Mouse (Mus musculus): Measurements from ENCODE around the gene Nphp3. TPM values are rescaled to one million over a fixed set of nuclear protein-coding genes. Genes with fewer than 3 reads are reported as not detected.

Gene Nphp3
- polyA plus RNA-seq, 1 experiment from 2014 or later: 4.3 TPM

GRCm38 (mm10) chr9:104034231-104034630 is 31.9 kb downstream of the Nphp3 start:
- H3K4me3 ChIP-seq (ENCODE audit: low read length): no peak overlapping the region
- ATAC-seq (ENCODE audit: low FRiP score, low TSS enrichment): no peak
- no peaks in the 10 kb centered on the region for H3K9me3 ChIP-seq (ENCODE audit: low read length)
- H3K4me2 ChIP-seq (replicated peaks; ENCODE audit: low read depth, low read length): no peak overlapping the region
- no peaks in the 10 kb centered on the region for H3K4me1 ChIP-seq (ENCODE audit: insufficient read depth, low read length)
- WGBS: 85% methylated on average over 8 of the region's 8 CpGs
- no peak overlapping the region for H3K27ac ChIP-seq (ENCODE audit: low read length)
- peaks cover 24% of the 10 kb centered on the region for H3K36me3 ChIP-seq (ENCODE audit: insufficient read depth, low read length)
- no peaks in the 10 kb centered on the region for H3K27me3 ChIP-seq (ENCODE audit: insufficient read depth, low read length)
- H3K9ac ChIP-seq (replicated peaks; ENCODE audit: low read length): no peak overlapping the region

GRCm38 (mm10) chr9:104034718-104035117 is 32.4 kb downstream of the Nphp3 start:
- H3K27me3 ChIP-seq (ENCODE audit: insufficient read depth, low read length): no peaks in the 10 kb centered on the region
- 83% methylated on average over 6 of the region's 6 CpGs for WGBS
- H3K9ac ChIP-seq (replicated peaks; ENCODE audit: low read length): no peak overlapping the region
- no peak overlapping the region for H3K4me2 ChIP-seq (replicated peaks; ENCODE audit: low read depth, low read length)
- H3K4me3 ChIP-seq (ENCODE audit: low read length): no peak overlapping the region
- H3K4me1 ChIP-seq (ENCODE audit: insufficient read depth, low read length): no peaks in the 10 kb centered on the region
- H3K36me3 ChIP-seq (ENCODE audit: insufficient read depth, low read length): peaks cover 24% of the 10 kb centered on the region
- H3K27ac ChIP-seq (ENCODE audit: low read length): no peak overlapping the region
- no peaks in the 10 kb centered on the region for H3K9me3 ChIP-seq (ENCODE audit: low read length)
- no peak for ATAC-seq (ENCODE audit: low FRiP score, low TSS enrichment)

GRCm38 (mm10) chr9:104035261-104036015 is 33.1 kb downstream of the Nphp3 start:
- no peaks in the 10 kb centered on the region for H3K4me1 ChIP-seq (ENCODE audit: insufficient read depth, low read length)
- H3K9ac ChIP-seq (replicated peaks; ENCODE audit: low read length): no peak overlapping the region
- H3K36me3 ChIP-seq (ENCODE audit: insufficient read depth, low read length): peaks cover 24% of the 10 kb centered on the region
- H3K4me2 ChIP-seq (replicated peaks; ENCODE audit: low read depth, low read length): no peak overlapping the region
- H3K9me3 ChIP-seq (ENCODE audit: low read length): no peaks in the 10 kb centered on the region
- peak; percentile 75; the same call in 1 of the 2 replicates for ATAC-seq (ENCODE audit: low FRiP score, low TSS enrichment)
- no peaks in the 10 kb centered on the region for H3K27me3 ChIP-seq (ENCODE audit: insufficient read depth, low read length)
- WGBS: 52% methylated on average over 24 of the region's 24 CpGs
- H3K27ac ChIP-seq (ENCODE audit: low read length): no peak overlapping the region
- H3K4me3 ChIP-seq (ENCODE audit: low read length): no peak overlapping the region

- Histone ChIP-seq H3K9me3 (ENCODE audit: low read length) (no peaks in the 10 kb centered on the region), H3K4me2 (replicated peaks; ENCODE audit: low read depth, low read length) (no peak overlapping the region), H3K9ac (replicated peaks; ENCODE audit: low read length) (no peak overlapping the region), H3K4me1 (ENCODE audit: insufficient read depth, low read length) (no peaks in the 10 kb centered on the region), H3K27me3 (ENCODE audit: insufficient read depth, low read length) (no peaks in the 10 kb centered on the region), H3K4me3 (ENCODE audit: low read length) (no peak overlapping the region), H3K27ac (ENCODE audit: low read length) (no peak overlapping the region), H3K36me3 (ENCODE audit: insufficient read depth, low read length) (peaks cover 23% of the 10 kb centered on the region)
- no peak for ATAC-seq (ENCODE audit: low FRiP score, low TSS enrichment)
- 89% methylated on average over 13 of the region's 13 CpGs for WGBS
Measured at GRCm38 (mm10) chr9:104038266-104038665, 35.9 kb downstream of the Nphp3 start.

GRCm38 (mm10) chr9:104039031-104039695 is 36.8 kb downstream of the Nphp3 start:
- Histone ChIP-seq H3K9ac (replicated peaks; ENCODE audit: low read length) (no peak overlapping the region), H3K27ac (ENCODE audit: low read length) (no peak overlapping the region), H3K36me3 (ENCODE audit: insufficient read depth, low read length) (peaks cover 23% of the 10 kb centered on the region), H3K9me3 (ENCODE audit: low read length) (no peaks in the 10 kb centered on the region), H3K4me1 (ENCODE audit: insufficient read depth, low read length) (no peaks in the 10 kb centered on the region), H3K4me2 (replicated peaks; ENCODE audit: low read depth, low read length) (no peak overlapping the region), H3K4me3 (ENCODE audit: low read length) (no peak overlapping the region), H3K27me3 (ENCODE audit: insufficient read depth, low read length) (no peaks in the 10 kb centered on the region)
- ATAC-seq (ENCODE audit: low FRiP score, low TSS enrichment): no peak
- 90% methylated on average over 21 of the region's 21 CpGs for WGBS

- H3K27ac ChIP-seq (ENCODE audit: low read length): no peak overlapping the region
Measured at GRCm38 (mm10) chr9:104039742-104040141, 37.4 kb downstream of the Nphp3 start.

GRCm38 (mm10) chr9:104040362-104040761 is 38.0 kb downstream of the Nphp3 start, which contains the start of gene Gm28305:
Gm28305 (plus strand) TSS chr9:104040662.
- Histone ChIP-seq H3K4me2 (replicated peaks; ENCODE audit: low read depth, low read length) (no peak within 1 kb of the TSS), H3K36me3 (ENCODE audit: insufficient read depth, low read length) (peaks cover 23% of the 10 kb centered on the region), H3K27me3 (ENCODE audit: insufficient read depth, low read length) (no peaks in the 10 kb centered on the region), H3K27ac (ENCODE audit: low read length) (no peak within 1 kb of the TSS), H3K9me3 (ENCODE audit: low read length) (no peaks in the 10 kb centered on the region), H3K4me1 (ENCODE audit: insufficient read depth, low read length) (no peaks in the 10 kb centered on the region), H3K9ac (replicated peaks; ENCODE audit: low read length) (no peak within 1 kb of the TSS), H3K4me3 (ENCODE audit: low read length) (no peak within 1 kb of the TSS)
- ATAC-seq (ENCODE audit: low FRiP score, low TSS enrichment): no peak
- WGBS: 65% methylated on average over 2 of the region's 2 CpGs

More at GRCm38 (mm10) chr9:104039742-104040141, 37.4 kb downstream of the Nphp3 start:
- peaks cover 23% of the 10 kb centered on the region for H3K36me3 ChIP-seq (ENCODE audit: insufficient read depth, low read length)
- no peaks in the 10 kb centered on the region for H3K9me3 ChIP-seq (ENCODE audit: low read length)
- no peak overlapping the region for H3K4me2 ChIP-seq (replicated peaks; ENCODE audit: low read depth, low read length)
- no peaks in the 10 kb centered on the region for H3K4me1 ChIP-seq (ENCODE audit: insufficient read depth, low read length)
- H3K27me3 ChIP-seq (ENCODE audit: insufficient read depth, low read length): no peaks in the 10 kb centered on the region
- H3K9ac ChIP-seq (replicated peaks; ENCODE audit: low read length): no peak overlapping the region
- ATAC-seq (ENCODE audit: low FRiP score, low TSS enrichment): no peak
- WGBS: 78% methylated on average over 4 of the region's 4 CpGs
- no peak overlapping the region for H3K4me3 ChIP-seq (ENCODE audit: low read length)

- peaks cover 19% of the 10 kb centered on the region for H3K36me3 ChIP-seq (ENCODE audit: insufficient read depth, low read length)
Measured at GRCm38 (mm10) chr9:104043676-104044075, 41.3 kb downstream of the Nphp3 start.

GRCm38 (mm10) chr9:104051028-104051427 is 48.7 kb downstream of the Nphp3 start:
- H3K4me3 ChIP-seq (ENCODE audit: low read length): no peak overlapping the region
- H3K4me2 ChIP-seq (replicated peaks; ENCODE audit: low read depth, low read length): no peak overlapping the region
- H3K36me3 ChIP-seq (ENCODE audit: insufficient read depth, low read length): peaks cover 70% of the 10 kb centered on the region
- H3K27me3 ChIP-seq (ENCODE audit: insufficient read depth, low read length): no peaks in the 10 kb centered on the region
- H3K9ac ChIP-seq (replicated peaks; ENCODE audit: low read length): no peak overlapping the region
- 93% methylated on average over 6 of the region's 6 CpGs for WGBS
- no peaks in the 10 kb centered on the region for H3K9me3 ChIP-seq (ENCODE audit: low read length)
- H3K27ac ChIP-seq (ENCODE audit: low read length): no peak overlapping the region
- H3K4me1 ChIP-seq (ENCODE audit: insufficient read depth, low read length): no peaks in the 10 kb centered on the region
- ATAC-seq (ENCODE audit: low FRiP score, low TSS enrichment): no peak

More at GRCm38 (mm10) chr9:104043676-104044075, 41.3 kb downstream of the Nphp3 start:
- Histone ChIP-seq H3K27me3 (ENCODE audit: insufficient read depth, low read length) (no peaks in the 10 kb centered on the region), H3K27ac (ENCODE audit: low read length) (no peak overlapping the region), H3K4me1 (ENCODE audit: insufficient read depth, low read length) (no peaks in the 10 kb centered on the region), H3K9me3 (ENCODE audit: low read length) (no peaks in the 10 kb centered on the region), H3K4me2 (replicated peaks; ENCODE audit: low read depth, low read length) (no peak overlapping the region), H3K9ac (replicated peaks; ENCODE audit: low read length) (no peak overlapping the region), H3K4me3 (ENCODE audit: low read length) (no peak overlapping the region)
- ATAC-seq (ENCODE audit: low FRiP score, low TSS enrichment): no peak
- WGBS: 86% methylated on average over 4 of the region's 4 CpGs

Measured in kidney, embryonic 16.5 days (tissue).